Comparison of ENCODE assay signal across 25 mouse cellular contexts in the genomic region with DNA sequence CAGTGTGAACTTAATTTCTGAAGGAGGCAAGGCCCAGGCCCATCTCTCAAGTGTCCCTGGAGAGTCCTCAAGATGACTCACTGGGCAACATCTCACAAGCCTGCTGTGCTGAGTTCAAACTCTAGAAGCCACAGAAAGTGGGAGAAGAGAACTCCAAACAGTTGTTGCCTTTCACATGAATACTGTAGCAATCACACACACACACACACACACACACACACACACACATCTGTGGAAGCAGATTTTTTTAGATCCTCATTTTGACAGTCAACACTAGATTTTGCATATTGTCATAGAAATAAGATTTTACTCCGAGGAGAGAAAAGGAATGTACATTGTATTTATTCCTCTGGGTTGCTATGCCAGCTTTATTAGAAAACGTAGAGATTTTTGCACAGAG. TPM values are rescaled to one million over a fixed set of nuclear protein-coding genes. Genes with fewer than 3 reads are reported as not detected.
A peak's percentile ranks its signal among the peaks of the same experiment; 100 is the strongest.
DNase-seq lines count a peak whose midpoint lies in the region; ATAC-seq lines count a peak whose summit lies in the region.
"Had no signal": no experiment of that assay in that cellular context is flagged by ENCODE, and none has a peak within 500 bp of the region (broad histone marks: within the 10 kb centered on the region; RNA-seq: fewer than 3 reads in every experiment).

No protein-coding gene starts in this region.

- ATAC-seq in frontal cortex, adult (ENCODE audit: low TSS enrichment) = peak; percentile 27; the same call in 1 of the 2 replicates
- ATAC-seq: forebrain, embryonic 14.5 days; forebrain, postnatal 0 days; hindbrain, postnatal 0 days; Patski had no signal

- DNase-seq in frontal cortex, postnatal 25 days (ENCODE audit: low spot score in 2 of 2) = no peak
- DNase-seq in left cerebral cortex, postnatal 25 days (ENCODE audit: low spot score in 2 of 2) = peak; percentile 12 to 47
- DNase-seq in left cerebral cortex, adult 18-20 months (ENCODE audit: low spot score in 2 of 2) = no peak
- DNase-seq in right cerebral cortex, postnatal 4 days = peak; percentile 16
- DNase-seq in right cerebral cortex, postnatal 36 days (ENCODE audit: low spot score in 2 of 2) = no peak
- DNase-seq: adrenal gland, postnatal 10 days; adrenal gland, postnatal 36 days; B cell, adult 2 months; cerebellum, adult 11 months; cerebellum, adult 2 months; cerebellum, adult 9-11 months; cerebellum, postnatal 25 days; forebrain, postnatal 0 days; gastrocnemius, postnatal 10 days; gastrocnemius, postnatal 36 days; heart, adult 2 months; heart, postnatal 14 days; heart, postnatal 4 days had no signal

- intact Hi-C loops in left cerebral cortex, postnatal 25 days (cut with DNase I) = no loop called here

RNA-seq across cellular contexts. Expression of gene Myh1, which starts 9.0 kb away (rescaled TPM):
- under 1 TPM; 0.09 to 0.25 TPM for total RNA-seq in left cerebral cortex, postnatal 25 days (2021)
- under 1 TPM; 0.28 to 0.37 TPM for total RNA-seq in left cerebral cortex, adult 18-20 months (2021)
- total RNA-seq: common myeloid progenitor, adult 5-6 weeks; G1E; granulocyte monocyte progenitor cell, adult 5-6 weeks; heart, adult 2 months; heart, postnatal 14 days had no signal

RNA-seq across cellular contexts. Expression of gene Myh2, which starts 20.0 kb away (rescaled TPM):
- under 1 TPM; 0.50 to 0.57 TPM for total RNA-seq in left cerebral cortex, postnatal 25 days (2021)
- total RNA-seq in left cerebral cortex, adult 18-20 months (2021) = under 1 TPM; 0.82 to 0.93 TPM
- total RNA-seq: common myeloid progenitor, adult 5-6 weeks; granulocyte monocyte progenitor cell, adult 5-6 weeks; heart, adult 2 months; heart, postnatal 14 days had no signal

RNA-seq across cellular contexts. Expression of gene Myh4, which starts 47.0 kb away (rescaled TPM):
- under 1 TPM; 0.21 to 0.25 TPM for total RNA-seq in left cerebral cortex, postnatal 25 days (2021)
- total RNA-seq in left cerebral cortex, adult 18-20 months (2021) = under 1 TPM; 0.28 to 0.30 TPM
- total RNA-seq: adrenal gland, postnatal 36 days; common myeloid progenitor, adult 5-6 weeks; G1E; granulocyte monocyte progenitor cell, adult 5-6 weeks; heart, postnatal 14 days; hindbrain, postnatal 0 days had no signal

Comparison
In these comparisons a context has a peak if more than half of its experiments do, and no peak if none do; other contexts are left out.
1. DNase-seq: peak in left cerebral cortex, postnatal 25 days (2 of 2) and right cerebral cortex, postnatal 4 days (single experiment); none in frontal cortex, postnatal 25 days (0 of 2), left cerebral cortex, adult 18-20 months (0 of 2) and right cerebral cortex, postnatal 36 days (0 of 2).